Mouse (Mus musculus) central nervous system, embryonic 18 days (tissue): Measurements from ENCODE around the gene Saa4. TPM values are rescaled to one million over a fixed set of nuclear protein-coding genes. Genes with fewer than 3 reads are reported as not detected.

ENCODE experiments used
- polyA plus RNA-seq: library from polyadenylated mRNA; depleted of rRNA; stranded (reverse); fragments of >200 nt; gene quantifications from 2 replicates; pipeline ENCODE4 v1.2.3, GENCODE M21; 2012; rRNA removed

The Saa4 gene
- polyA plus RNA-seq, result not detected in 2 replicates

GRCm38 (mm10) chr7:46732458-46732857 is at the start of gene Saa4:
Gene Saa4, minus strand, starts transcription at chr7:46732603.

DNA sequence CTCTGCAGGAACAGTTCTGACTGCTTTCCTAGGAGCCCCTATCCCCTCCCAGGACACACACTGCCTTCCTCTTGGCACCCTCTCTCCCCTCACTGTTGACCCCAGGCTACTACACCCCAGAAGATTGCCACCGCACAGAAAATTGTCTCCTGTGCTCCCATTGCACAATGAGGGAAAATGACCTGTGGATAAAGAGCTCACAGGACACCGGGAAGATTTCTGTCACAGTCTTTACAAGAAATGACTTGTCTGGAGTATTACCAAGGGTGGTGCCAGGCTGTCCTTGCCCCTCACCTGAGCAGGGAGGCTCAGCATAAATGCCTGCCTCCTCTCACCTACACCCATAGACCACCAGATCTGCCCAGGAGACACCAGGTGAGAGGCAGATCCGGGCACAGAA is 19.1 kb upstream of the Saa4 start, which contains the start of gene Saa2:
Gene Saa2, plus strand, starts transcription at position 301 of the 400 bp plus-strand sequence.

DNA sequence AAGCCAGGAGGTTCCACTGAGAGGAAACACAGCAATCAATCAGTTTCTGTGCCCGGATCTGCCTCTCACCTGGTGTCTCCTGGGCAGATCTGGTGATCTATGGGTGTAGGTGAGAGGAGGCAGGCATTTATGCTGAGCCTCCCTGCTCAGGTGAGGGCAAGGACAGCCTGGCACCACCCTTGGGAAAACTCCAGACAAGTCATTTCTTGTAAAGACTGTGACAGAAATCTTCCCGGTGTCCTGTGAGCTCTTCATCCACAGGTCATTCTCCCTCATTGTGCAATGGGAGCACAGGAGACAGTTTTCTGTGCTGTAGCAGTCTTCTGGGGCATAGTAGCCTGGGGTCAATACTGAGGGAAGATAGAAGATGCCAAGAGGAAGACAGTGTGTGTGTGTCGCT is 10.5 kb upstream of the Saa4 start, which contains the start of gene Saa1:
Gene Saa1, minus strand, starts transcription at position 101 of the 400 bp plus-strand sequence.

DNA sequence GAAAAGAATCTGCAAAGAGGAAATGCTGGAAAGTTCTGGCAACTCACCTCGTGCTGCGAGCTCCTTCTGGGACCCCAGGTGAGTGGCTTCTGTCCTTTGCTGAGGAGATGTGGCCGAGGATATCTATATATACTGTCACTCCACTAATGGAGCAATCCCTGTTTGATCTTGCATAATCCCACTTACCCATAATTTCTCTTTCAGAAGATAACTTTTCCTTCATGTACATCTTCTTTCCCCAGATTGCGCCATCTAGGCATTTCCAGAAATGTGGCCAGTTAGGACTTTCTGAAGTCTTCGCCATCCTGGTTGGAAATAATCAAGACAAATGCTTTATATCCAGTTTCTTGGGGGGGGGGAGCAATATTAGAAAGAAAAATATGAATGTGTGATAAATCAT is 16.8 kb downstream of the Saa4 start, which contains the start of gene Saa3:
Gene Saa3, minus strand, starts transcription at position 101 of the 400 bp plus-strand sequence.

DNA sequence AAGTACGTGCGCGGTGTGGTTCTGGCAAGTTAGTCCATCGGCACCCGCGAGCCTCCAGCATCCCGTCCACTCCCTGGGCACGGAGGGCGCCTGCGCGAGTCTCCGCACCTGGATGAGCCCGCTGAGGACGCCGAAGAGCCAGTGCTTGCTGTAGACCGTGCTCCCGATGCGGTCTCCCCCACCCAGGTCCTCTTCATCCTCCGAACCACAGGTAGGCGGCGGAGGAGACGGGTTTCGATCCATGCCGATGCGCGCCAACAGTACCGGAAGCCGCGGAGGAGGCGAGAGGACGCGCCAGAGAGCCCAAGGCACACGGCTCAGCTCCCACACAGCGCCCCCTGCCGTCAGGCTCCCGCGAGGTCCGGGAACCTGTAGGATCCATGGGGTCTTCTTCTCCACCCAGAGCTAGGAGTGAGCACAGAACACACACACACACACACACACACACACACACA is 22.0 kb downstream of the Saa4 start, which contains the start of gene Saal1:
Gene Saal1, minus strand, starts transcription at position 291 of the 455 bp plus-strand sequence.

Other genes with a start within 250 kb of the Saa4 start
- gene Sergef, start 92.8 kb downstream of the Saa4 start, polyA plus RNA-seq, result 48.6 and 51.4 TPM in 2 replicates
- gene Tph1, start 60.1 kb downstream of the Saa4 start, polyA plus RNA-seq, result 0.13 and 1.1 TPM in 2 replicates
- gene Saal1, start 21.9 kb downstream of the Saa4 start, polyA plus RNA-seq, result 13.8 and 13.9 TPM in 2 replicates
- gene Saa3, start 16.9 kb downstream of the Saa4 start, polyA plus RNA-seq, result 10.5 TPM in 1 of 2 replicates, not detected in the other
- 0.16 TPM in 1 of 2 replicates, not detected in the other for gene Saa1, start 10.4 kb upstream of the Saa4 start, polyA plus RNA-seq
- not detected in 2 replicates for gene Saa2, start 19.2 kb upstream of the Saa4 start, polyA plus RNA-seq
- 19.6 and 21.4 TPM in 2 replicates for gene Hps5, start 63.5 kb upstream of the Saa4 start, polyA plus RNA-seq
- 31.3 and 33.4 TPM in 2 replicates for gene Gtf2h1, start 63.5 kb upstream of the Saa4 start, polyA plus RNA-seq
- 444 and 483 TPM in 2 replicates for gene Ldha, start 108.9 kb upstream of the Saa4 start, polyA plus RNA-seq
- 0.08 and 0.15 TPM in 2 replicates for gene Ldhc, start 128.6 kb upstream of the Saa4 start, polyA plus RNA-seq
- 97.7 and 109 TPM in 2 replicates for gene Tsg101, start 187.4 kb upstream of the Saa4 start, polyA plus RNA-seq
- gene Uevld, start 225.9 kb upstream of the Saa4 start, polyA plus RNA-seq, result 8.0 TPM in 2 replicates